Mouse (Mus musculus) hindlimb bud, embryonic 11.5 days (tissue): ENCODE measurements around the gene Pkmyt1.

Experiments
- DNase-seq: peaks from one replicate; pipeline ENCODE4 v3.0.0-alpha.2; 2012; ENCODE audit warnings: low read depth, low spot score; ENCODE audit errors: extremely low spot score

The Pkmyt1 gene

DNA sequence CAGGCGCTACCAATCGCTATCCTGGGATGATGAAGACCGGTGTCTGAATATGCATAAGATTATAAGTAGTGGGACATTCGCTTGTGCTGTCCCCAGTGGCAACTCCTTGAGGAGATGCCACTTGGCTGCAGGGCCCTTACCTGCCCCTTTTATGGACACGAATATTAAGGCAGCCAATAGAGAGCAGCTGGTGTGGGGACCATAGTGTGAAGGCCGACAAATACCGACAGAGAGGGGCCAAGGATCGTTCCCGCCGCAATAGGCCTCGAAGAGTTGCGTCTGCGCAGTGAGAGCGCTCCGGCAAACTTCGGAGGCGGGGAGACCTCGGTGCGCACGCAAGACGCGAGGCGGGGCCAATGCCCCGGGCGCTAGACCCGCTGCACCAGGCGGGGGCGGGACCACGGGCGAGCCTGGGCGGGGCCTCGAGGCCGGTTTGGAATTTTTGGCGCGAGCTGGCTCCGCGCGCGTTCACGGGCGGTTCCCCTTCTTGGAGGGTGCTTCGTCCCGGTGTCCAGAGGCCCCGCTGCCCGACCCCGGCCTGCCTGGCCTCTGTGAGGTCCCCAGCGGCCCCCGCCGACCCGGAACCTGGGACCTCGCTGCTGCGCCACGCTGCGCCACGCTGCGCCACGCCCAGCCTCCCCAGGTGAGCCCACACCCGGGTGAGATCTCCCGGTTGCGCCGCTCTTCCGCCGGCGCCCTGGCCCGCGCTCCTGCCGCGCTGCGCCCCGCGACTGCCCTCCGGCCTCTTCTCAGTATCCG, at the start of gene Pkmyt1:
Gene Pkmyt1 (plus strand): TSS at position 338 of the 759 bp plus-strand sequence.
- peak; percentile 77 for DNase-seq

DNA sequence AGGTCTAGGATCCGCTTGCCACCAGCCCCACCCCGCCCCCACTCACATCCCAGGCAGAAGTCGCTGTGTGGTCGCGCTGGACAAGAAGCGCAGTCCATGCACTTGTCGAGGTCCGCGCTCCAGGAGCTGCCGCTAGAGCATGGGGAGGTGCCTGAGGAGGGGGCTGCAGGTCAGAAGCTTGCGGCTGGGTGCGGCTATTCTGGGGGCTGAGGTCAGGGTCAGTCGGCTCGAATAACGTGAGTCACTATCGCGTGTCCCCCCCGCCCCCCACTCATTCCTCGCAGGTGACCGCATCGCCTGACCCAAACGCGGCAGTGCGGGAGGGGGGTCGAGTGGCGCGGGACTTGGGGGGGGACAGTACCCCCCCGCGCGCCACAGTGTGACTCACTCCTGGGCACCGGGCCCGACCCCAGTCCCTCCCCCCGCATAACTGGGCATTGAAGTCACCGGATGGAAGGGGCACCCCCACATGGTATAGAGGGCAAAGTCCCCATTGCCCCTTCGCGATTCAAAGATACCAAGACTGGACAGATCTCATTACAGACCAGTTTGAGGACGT, 49.6 kb upstream of the Pkmyt1 start:
- no peak for DNase-seq

DNA sequence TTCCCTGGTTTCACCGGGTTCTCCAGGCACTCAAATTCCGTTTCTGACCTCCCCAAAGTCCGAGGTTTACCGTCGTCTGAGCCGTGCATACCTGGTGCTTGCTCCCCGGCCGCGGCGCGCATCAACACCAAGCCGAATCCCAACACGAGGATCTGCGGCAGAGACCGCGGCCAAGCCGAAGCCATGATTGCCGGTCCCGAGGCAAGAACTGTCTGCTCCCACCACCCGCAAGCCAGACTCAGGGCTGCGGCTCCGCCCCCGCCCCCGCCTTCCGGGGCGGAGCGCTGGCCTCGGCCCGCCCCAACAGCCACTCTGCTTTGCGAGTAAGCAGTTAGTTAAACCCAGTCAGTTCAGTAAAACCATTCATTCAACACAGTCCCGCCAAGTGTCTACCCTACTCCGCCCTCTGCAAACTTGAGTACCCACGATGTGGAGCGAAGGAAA, 48.9 kb upstream of the Pkmyt1 start, which contains the start of gene Tnfrsf12a:
Gene Tnfrsf12a (minus strand): TSS at position 233 of the 444 bp plus-strand sequence.
- no peak for DNase-seq

DNA sequence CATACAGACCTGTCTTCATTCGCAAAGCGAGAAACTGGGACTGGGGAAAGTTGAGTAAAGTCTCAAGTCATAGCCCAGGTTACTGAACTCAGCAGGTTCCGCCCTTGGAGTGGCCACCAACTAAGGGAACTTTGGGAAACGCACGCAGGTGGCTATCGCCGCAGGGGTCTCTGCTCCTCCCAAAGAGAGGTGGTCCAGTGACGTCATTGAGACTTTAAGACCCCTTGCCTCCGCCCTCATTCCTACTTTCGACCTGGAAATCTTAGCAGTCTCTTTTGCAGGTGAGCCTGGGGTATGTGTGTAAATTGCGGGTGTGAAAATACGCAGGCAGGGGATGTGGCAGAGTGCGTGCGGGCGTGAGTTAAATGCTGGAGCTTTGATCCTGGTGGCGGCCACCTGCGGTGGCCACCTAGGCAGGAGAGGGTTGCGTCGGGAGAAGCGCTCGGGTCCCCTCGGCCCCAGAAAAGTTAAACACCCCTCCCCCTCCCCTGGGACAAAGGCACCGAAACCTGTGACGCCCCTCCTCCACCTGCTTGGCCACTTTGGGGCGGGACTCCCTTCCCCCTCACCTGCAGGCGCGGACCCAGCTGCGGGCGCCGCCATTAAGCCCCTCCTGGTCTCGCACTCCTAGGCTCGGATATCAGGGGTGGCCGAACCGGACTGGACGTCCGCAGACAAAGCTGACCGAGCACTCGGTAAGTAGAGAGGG, 46.9 kb upstream of the Pkmyt1 start, which contains the start of gene Cldn6:
Gene Cldn6 (plus strand): TSS at position 123 of the 709 bp plus-strand sequence.
- no peak for DNase-seq

DNA sequence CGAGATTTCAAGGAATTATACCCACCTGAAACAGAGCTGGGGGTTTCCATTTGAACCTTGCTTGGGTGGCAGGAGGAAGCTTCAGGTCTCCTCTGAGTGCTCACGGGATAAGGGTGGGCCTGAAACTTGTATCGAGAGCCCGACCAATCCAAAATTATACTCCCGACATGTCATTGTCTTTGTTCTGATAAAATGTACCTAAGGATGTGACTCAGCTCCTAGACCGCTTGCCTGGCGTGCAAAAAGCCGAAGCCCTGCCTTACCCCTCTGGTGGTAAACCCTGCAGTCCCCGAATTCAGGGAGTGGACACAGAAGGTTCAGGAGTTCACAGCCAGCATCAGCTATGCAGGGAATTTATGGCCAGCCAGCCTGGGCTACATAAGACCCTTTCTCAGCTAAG, 45.8 kb upstream of the Pkmyt1 start:
- DNase-seq: no peak

DNA sequence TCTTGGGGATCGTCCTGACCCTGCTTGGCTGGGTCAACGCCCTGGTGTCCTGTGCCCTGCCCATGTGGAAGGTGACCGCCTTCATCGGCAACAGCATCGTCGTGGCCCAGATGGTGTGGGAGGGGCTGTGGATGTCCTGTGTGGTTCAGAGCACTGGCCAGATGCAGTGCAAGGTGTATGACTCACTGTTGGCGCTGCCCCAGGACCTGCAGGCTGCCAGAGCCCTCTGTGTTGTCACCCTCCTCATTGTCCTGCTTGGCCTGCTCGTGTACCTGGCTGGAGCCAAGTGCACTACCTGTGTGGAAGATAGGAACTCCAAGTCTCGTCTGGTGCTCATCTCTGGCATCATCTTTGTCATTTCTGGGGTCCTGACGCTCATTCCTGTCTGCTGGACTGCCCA, 45.0 kb upstream of the Pkmyt1 start:
- no peak for DNase-seq

DNA sequence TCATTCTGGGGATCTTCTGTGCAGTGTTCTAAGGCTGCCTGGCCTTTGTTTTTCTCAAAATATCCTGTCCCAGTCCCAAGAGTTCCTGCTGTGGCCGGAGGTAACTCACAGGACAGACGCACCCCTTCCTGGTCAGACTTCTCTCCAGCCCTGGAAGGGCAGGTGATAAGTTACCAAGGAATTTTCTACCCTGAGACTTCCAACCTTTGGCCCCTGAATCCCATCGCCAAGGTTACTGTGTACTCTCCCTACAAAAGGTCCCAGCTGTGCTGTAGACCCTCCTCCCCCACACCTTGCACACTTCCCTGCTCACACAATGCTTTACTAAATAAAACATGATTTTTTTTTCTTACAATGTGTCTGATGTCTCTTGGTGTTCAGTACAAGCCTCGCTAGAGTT, 44.0 kb upstream of the Pkmyt1 start:
- no peak for DNase-seq

DNA sequence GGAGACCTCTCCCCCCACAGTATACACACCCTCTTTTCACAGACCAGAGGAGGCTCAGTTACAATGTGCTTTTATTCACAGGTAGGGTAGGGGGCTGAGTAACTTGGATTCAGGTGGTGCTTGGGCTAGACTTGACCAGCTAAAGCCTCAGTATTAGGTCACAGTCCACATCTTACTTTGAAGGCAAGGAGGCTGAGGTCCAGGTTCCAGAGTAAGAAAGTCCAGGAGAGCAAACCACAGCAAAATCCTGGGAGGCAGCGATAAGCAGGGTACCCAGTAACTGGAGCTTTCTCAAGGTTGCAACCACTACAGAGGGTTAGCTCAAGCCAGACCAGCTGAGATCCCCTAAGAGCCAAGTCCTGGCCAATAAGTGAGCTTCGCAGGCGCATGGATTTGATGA, 43.6 kb upstream of the Pkmyt1 start:
- no peak for DNase-seq

DNA sequence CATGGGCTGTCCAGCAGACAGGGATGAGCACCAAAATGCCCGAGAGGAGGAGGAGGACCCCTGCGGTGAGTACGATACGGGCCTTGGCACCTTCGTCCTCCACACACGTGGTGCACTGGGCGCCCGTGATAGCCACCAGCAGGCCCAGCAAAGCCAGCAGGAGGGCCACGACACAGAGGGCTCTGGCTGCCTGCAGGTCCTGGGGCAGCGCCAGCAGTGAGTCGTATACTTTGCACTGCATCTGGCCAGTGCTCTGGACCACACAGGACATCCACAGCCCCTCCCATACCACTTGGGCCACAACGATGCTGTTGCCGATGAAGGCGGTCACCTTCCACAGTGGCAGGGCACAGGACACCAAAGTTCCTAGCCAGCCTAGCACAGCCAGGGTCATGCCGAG, 42.9 kb upstream of the Pkmyt1 start:
- no peak for DNase-seq

DNA sequence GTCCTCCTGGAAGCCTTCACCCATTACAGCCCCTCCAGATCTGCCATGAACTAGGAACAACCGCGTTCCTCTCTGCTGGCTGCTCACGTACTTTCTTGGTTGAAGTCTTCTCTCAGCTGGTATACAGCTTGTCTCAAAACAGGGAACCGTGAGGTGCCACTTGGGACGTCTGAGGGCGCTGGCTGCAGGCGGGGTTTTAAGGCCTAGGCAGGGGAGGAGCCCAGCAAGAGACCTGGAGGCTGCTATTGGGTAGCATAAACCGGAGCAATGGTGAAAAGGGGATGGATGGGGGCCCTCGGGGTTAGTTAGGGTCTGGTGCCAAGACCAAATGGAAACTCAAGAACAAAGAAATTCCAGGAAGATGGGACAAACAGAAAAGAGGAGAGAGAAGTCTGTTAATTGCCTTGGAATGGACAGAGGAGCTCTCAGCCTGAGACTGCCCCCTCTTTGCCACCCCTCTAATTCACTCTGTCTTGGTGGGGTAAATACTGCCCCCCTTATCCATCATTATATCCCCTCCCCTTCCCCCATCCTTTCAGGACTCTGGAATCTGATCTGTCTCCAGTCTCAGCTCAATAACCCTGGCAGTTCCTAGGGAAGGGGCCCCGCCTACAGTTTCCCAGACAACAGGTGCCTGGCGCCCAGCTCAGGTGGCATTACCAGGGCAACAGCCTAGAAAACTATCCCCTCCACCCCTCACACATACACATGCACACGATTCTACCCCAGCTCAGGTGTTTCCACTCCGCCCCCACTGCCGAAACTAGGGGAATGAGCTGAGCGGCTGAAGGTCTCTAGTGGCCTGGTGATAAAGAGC, 42.1 kb upstream of the Pkmyt1 start, which contains the start of gene Cldn9:
Gene Cldn9 (minus strand): TSS at position 171 of the 817 bp plus-strand sequence.
- no peak for DNase-seq

DNA sequence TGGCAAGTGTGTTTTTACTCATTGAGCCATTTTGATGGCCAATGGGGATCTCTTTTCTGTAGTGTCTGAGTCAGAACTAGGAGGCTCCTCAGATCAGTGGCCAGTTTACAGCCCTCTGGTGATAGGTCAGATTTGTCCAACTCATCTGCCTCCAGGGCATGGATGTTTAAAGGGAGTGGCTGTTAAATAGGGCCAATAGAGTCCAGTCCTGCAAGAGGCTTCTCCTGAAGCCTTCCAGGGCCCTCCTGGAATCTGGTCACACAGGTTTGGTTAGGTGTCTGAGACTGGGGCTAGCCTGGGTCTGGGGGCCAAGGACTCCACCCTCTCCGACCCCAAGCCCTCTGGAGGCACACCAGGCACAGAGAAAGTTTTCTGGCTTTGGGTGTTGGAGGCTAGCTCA, 31.6 kb upstream of the Pkmyt1 start:
- DNase-seq: no peak

DNA sequence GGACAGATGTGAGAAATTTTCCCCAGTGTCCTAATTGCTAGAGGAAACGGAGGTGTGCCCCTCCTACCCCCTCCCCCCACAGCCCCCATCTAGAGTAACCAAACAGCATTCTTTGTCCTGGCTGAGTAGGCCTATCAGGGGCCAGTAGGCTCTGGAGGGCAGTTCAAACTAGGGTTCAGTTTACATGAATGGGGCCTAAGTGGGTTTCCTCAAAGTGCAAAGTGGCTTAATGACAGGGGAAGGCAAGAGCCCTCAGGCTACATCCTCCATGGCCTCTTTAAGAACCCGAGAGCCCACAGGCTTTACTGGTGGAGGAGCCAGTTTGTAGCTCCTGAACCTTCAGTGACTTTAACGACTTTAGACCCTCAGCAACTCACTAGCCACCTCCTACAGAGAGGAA, 30.3 kb upstream of the Pkmyt1 start:
- DNase-seq: no peak

DNA sequence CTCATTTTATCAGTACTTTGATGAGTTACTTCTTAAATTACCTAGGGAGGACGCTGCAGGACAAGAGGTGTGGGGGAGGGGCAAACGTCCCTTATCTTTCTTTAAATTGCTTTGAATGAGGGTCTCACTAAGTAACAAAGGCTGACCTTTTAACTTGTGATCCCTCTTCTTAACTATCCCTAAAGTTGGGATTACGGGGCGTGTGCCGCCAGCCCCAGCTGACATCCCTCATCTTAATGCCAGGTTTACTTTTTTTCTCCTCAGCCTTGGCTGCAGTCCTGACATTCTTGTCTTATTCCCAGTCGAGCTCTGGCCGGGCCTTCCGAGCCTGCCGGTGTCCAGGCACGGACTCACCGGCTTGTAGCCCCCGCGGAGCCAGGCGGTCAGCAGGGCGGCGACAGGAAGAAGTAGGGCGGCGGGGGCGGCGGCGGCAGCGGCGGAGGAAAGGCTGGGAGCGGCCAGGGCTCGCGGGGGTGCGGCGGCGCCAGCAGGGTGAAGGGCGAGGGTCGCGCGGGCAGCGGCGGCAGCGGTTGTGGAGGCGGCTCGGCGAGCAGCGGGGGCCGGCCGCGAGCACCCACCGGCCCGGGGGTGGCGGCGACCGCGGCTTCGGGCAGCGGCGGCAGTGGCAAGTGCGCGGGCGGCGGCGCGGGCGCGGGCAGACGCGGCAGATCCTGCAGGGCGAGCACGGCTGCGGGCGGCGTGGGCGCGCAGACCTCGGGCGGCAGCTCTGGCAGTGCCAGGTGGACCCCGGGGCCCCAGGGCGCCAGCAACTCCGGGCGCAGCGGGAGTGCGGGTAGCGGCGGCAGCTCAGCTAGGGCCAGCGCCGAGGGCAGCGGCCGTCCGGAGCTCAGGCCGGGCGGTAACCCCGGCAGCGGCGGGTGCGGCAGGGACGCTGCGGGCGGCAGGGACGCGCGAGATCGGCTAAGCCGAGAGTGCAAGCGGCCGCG, 26.7 kb upstream of the Pkmyt1 start:
- no peak for DNase-seq

DNA sequence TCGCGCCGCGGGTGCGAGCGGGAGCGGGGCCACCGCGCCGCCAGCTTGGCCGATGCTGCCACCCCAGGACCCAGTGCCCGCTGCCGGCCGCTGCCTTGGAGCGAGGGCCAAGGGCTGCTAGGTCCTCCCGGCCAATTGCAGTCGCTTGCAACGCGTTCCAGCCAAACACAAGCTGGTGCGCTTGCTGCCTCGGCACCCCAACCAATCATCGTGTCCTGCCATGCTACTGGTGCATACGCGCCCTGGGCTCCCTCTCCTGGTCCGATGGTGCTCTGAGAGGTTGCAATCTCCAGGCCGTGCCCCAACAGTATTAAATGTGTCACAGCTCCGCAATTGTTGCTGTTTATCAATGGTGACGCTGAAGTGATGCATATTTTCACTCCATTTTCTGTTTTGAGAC, 26.1 kb upstream of the Pkmyt1 start:
- no peak for DNase-seq

DNA sequence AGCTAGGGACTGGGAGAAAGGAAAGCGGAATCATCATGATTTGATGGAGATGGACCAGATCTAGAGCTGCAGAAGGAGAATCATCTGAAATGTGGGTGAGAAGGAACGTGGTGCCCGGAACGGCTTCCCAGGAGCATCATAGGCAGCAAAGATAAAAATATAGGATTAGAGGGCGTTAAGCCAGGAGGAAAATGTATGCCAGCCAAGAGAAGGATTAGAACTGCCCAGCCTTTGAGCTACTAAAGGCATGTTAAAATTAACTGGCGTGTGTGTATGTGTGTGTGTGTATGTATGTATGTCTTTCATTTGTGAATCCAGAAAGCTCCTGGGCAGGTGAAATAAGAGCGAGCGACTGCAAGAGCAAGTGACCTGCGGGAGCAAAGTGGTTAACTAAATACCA, 22.8 kb upstream of the Pkmyt1 start:
- DNase-seq: no peak

DNA sequence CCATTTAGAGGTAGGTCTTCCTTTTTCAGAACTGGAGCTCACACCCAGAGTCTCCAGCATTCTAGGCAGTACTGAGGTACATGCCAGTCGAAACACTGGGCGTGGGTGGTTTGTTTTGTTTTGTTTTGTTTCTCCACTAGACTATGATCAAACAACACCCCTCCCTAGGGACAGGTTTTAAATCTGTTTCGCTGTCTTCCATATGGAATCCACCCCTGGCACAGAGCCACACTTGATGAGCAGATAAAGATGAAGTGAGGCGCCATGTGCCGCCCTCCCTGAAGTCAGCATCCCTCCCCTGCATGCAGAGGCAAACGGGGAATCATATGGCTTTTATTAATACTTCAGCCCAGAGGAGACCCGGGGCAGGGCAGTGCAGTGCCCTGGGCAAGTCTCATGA, 21.4 kb upstream of the Pkmyt1 start:
- no peak for DNase-seq

DNA sequence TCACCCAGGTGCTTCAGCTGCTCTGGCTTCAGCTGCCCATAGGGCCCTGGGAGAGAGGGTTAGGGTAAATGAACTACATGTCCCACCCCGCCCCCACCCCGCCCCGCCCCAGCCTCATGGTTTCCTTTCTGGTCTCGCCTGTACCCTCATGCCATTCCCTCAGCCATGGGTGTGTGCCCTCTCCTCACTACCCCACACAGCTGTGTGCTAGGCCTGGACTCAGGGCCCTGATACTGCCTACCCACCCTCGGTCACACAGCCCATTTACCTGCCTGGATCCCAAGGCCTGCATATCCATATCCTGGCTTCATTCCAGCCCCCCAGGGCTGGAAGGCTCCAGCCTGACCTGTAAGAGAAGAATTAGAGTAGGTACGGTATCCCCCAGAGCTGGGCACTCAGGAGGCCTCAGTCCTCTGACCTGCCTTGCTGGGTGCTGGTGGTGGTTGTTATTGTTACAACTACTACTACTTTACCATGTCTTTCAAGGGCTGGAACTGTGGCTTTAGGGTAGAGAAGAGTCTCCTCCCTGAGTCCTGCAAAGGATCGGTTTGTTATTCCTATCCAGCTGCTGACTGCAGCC, 20.5 kb upstream of the Pkmyt1 start:
- DNase-seq: no peak

DNA sequence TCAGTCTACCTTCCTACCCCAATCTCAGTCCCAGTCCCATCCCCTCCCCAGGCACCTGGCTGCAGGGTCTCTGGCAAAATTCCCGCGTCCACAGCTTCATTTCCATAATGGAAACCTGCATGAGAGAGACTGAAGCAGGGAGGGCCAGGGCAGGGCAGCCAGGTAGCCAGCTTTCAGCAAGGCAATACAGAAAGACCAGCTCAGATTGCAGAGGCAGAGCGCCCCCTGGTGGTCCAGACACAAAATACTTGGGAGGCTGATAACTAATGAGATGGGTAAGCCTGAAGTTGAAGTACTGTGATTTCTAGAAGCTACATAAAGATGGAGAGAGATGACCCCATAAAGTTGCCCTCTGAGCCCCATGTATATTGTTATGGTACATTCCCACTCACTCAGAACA, 19.9 kb upstream of the Pkmyt1 start:
- no peak for DNase-seq

DNA sequence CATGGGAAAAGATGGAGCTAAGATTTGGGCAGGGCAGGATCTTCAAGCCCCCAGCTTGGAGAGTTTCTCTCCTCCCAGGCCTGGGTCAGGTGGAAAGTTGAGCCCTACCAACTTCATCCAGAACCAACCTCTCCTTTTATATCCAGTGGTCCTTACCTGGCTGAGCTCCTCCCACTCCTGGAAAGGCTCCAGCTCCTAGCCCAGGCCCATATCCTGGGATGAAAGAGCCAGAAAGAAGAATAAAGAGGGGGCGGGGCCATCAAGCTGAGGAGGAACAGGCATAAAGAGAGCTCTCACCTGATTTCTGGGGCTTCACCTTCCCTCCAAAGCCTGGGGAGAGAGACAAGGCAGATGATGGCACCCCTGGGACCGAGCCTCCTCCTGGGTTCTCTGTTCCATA, 9.1 kb upstream of the Pkmyt1 start:
- DNase-seq: no peak

DNA sequence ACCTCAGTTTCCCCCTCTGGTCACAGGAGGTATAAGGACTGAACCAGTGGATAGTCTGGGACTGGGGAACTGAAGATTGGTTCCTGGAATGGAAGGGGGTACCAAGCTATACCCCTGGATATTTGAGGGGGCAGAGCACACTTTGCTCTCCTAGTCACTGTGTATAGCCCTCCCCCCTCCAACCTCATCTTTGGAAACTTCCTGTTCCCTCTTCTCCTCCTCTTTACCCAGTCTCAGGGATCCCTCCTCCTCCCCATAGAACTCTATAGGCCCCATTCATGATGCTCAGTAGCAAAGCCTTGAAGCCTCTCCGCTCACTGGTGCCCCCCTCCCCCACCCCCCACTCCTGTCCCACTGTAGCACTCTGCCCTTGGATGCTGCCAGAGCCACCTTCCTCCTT, 6.7 kb upstream of the Pkmyt1 start:
- DNase-seq: no peak
